Mouse (Mus musculus): ENCODE data around the gene Zfp568.

DNA sequence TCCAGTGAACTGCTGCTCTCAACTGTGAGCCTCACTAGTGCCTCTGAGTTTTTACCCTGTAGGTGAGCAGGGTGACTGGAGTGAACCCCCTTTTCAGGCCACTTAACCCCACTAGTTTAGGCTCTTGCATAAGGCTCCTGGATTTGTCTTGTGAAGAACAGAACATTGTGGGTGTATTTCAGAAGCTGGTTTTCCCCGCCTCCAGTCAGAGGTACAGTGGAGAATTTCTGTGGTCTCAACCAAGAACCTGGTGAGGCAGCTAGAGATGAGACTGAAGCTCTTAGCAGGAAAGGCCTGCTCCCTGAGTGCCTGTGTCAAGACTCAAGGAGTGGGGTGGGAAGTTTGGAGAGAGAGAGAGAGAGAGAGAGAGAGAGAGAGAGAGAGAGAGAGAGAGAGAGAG lies 23.8 kb downstream of the Zfp568 start:
- TF ChIP-seq GATA1 (IDR thresholded peaks at IDR 0.05; ENCODE audit: low read length) (no peak), TAL1 (IDR thresholded peaks at IDR 0.05; ENCODE audit: low read length) (no peak)
